Mouse (Mus musculus) fat pad, adult 2 months (tissue): ENCODE results near the gene Ropn1.
A peak's percentile ranks its signal among the peaks of the same experiment; 100 is the strongest.
"Not testable (repeated sequence)": the region's sequence is repeated elsewhere in the genome, so short reads cannot be mapped to it uniquely, and the experiment has no call there.

Experiments
- DNase-seq: peaks from one replicate; pipeline ENCODE4 v3.0.0-alpha.2; 2011; ENCODE audit warnings: low read depth, low spot score; ENCODE audit errors: extremely low read depth

Ropn1 gene

DNA sequence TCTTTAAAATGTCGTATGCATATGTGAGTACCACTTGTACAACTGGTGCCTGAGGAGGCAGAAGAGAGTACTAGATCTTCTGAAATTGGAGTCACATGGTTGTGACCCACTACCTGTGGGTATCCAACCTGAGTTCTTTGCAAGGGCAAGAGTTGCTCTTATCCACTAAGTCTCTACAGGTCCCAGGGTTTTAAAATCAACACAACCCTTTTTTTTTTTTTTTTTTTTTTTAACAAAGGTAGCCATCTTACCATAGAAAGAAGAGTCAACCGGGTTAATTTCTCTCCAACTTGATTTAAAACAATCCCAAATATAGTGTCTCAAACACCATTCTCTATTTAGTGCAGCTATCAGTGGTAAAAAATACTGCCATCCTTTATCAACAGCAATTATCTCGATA lies 40.2 kb downstream of the Ropn1 start:
- DNase-seq = no peak

DNA sequence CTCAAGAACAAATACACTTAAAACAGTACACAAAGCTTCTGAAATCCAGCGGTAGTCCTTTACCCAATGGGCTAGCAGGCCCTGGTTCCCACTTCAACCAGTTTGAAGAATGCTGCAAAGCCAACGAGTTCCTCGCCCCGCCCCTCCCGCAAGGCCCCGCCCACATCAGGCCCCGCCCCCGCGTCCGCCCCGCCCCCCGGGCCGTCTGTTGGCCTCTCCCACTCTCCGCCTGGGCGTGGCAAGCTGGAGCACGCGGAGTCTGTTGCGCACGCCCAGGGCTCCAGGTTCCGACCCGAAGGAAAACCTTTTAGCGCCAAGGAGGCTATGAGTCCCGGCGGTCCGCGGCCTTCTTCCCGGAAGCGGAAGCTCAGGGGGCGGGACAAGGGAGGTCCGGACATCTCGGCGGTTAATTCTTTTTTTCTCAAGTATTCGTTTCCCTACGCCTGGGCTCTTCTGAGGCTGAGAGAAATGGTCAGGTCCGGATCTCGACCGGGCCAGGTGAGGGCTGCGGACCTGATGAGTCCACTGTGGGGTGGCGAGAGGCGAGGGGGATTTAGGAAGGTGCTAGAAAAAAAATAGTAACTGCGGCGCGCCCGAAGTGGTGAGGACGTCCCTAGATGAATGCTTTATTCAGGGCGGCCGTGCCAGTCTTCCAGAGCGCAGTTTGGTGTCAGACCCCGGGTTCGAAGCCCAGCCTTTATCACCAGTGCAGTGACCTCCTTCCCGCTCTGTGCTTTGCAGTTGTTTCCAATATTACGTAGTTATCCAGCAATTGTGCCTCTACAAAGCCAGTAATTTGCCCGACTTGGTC lies 40.8 kb downstream of the Ropn1 start, which contains the start of gene Ccdc14:
Gene Ccdc14 (plus strand): TSS at position 283 of the 811 bp plus-strand sequence.
- peak; percentile 50 for DNase-seq

DNA sequence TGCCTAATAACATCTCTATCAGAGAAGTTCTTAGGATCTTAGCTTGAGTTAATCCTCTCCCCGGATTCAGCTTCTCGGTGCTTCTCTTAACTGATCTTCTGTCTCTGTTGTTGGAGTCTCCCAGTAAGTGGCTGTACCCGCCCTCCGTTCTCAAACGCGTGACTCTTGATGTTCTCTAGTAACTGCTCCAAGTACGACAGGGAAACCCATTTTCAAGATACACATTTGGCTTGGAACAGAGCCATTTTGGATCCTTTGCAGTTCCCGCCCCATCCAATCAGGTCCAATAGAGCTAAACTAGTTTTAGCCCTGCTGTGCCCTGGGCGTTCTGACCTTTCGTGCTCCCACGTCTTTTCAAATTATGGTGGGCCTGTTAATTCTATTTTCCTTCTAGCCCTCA lies 41.4 kb downstream of the Ropn1 start:
- DNase-seq = no peak

DNA sequence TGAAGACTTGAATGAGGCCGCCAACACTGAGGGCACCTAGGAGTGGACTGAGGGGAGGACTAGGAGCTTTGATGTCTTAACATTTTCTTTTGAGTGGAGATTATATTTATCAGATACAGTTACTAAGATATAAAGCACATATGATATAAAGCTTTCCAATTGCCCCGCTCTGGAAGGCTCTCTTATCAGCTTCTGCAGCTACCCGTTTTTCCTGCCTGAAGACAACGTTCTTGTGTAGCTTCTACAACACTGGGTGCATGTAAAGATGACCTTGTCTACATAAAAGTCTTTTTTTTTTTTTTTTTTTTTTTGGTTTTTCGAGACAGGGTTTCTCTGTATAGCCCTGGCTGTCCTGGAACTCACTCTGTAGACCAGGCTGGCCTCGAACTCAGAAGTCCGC lies 44.8 kb downstream of the Ropn1 start:
- DNase-seq = no peak

DNA sequence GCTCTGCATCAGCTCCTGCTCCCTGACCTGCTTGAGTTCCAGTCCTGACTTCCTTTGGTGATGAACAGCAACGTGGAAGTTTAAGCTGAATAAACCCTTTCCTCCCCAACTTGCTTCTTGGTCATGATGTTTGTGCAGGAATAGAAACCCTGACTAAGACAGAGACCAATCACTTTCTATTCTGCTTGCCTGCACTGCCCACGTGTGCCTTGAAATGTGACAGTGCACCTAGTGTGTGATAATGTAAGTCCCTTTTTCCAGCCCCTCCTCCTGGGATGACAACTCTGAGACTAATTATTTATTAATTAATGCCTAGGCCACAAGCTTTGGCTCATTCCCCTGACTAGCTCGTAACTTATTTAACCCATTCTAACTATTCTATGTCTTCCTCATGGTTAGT lies 49.0 kb downstream of the Ropn1 start:
- DNase-seq = not testable (repeated sequence)

DNA sequence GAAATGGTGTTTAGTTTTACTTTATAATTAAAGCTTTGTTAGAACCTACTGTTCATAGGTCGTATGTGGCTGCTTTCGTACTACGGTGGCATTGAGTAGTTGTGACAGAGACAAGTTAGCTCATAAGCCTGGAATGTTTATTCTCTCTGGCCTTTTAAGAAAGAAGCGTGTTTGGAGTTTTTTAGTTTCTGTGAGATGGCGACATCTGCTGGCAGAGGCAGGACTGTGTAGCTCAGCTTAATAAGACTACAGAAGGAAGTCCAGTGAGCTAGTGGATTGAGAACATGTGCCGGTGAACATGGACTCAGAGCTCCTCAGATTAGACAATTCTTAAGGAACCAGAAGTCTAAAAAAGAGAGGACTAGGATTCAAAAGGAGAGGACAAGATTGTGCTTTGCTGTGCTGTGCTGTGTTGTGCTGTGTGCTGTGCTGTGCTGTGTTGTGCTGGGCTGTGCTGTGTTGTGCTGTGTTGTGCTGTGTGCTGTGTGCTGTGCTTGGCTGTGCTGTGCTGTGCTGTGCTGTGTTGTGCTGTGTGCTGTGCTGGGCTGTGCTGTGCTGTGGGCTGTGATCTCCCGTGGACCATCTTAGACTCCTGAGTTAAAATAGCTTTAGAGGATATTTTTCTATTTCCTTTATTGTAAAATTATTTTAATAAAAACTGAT lies 50.6 kb downstream of the Ropn1 start:
- DNase-seq = peak; percentile 23

DNA sequence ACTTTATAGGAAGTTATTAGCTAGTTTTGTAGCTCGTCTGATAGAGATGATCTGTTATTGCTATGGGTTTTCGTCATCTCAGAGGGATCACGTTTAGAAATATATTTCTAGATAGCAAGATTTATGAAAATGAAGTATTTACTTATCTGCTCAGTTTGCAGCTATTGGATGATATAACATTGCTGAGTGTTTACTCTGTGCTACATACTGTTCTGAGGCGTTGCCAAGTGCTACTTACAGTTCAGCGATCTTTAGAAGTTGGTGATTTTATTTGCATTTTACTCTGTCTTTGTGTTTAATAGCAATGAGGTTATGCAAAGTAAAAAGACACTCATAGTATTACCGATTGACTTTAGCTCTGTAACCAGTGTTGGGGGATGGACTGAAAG lies 51.1 kb downstream of the Ropn1 start:
- DNase-seq = no peak

DNA sequence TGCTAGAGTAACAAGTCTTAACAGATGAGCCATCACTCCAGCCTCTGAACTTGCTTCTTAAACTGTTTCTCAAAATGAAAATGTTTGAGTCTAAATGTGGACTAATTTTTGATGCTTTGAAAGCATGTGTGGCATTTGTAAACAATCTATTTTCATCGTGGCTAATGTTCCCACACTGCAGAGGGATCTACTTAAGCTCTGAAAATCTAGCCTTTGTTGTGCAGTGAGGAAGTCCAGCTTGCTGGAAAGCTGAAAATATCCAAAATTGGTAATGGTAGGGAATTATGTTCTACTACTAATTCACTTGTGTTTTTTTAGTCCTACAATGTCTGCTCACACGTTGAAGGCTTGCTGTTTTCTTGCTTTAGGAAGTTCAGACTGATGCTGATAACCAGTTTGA lies 56.3 kb downstream of the Ropn1 start:
- no peak for DNase-seq

DNA sequence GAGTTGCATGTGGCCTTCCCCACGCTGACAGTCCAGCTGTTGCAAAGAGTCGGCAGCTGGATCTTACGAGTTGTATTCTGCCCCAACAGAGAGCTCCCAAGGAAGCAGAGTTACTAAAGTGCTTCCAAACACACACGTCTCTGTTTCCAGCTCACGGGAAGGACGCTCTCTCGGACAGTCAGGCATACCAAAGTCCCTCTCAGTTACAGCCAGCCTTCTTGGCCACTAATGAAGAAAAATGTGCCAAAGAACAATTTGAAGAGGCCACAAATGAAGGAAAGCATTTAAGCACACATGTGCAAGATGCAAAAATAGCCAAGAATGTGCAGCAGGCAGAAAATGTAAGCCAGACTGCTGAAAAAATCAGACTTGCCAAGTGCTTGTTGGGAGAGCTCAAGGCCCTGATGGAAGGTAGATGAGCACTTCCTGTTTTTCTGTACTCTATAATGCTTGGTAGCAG lies 56.8 kb downstream of the Ropn1 start:
- no peak for DNase-seq

DNA sequence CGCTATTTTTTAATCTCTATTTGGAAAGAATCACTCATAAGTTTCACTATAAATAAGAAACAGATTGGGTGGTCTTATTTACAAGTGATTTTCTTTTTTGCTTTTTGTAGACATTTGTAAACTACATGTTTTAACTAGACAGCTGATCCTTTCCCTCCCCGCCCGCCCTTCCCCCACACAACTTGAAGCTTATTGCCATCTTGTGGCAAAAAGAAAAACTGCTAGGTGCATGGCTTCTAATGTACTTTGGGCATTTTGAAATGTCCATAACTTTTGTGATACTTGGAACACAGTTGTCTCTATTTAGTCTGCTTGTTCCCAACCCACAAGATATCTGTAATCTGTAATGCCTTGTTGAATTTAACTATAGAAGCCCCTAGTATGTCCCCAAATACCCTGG lies 61.8 kb downstream of the Ropn1 start:
- DNase-seq = no peak

DNA sequence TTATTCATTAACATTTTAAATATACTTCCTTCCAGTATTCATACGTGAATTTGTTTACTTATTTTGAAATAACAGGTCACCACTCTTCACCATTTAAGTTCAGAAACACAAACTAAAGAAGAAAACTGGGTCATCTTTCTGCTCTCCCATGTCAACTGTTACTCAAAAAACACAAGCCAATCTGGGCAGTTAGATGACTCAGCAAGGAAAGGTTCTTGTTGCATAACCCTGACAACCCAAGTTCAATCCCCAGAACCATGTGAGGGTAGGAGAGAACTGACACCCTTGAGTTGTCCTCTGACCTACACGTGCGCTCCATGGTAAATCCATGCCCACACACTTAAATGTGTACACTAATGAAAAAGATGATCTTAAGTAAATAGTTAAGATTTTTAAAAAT lies 75.4 kb downstream of the Ropn1 start:
- no peak for DNase-seq
